Mouse (Mus musculus): ENCODE data around the gene Apba1.

The Apba1 gene

DNA sequence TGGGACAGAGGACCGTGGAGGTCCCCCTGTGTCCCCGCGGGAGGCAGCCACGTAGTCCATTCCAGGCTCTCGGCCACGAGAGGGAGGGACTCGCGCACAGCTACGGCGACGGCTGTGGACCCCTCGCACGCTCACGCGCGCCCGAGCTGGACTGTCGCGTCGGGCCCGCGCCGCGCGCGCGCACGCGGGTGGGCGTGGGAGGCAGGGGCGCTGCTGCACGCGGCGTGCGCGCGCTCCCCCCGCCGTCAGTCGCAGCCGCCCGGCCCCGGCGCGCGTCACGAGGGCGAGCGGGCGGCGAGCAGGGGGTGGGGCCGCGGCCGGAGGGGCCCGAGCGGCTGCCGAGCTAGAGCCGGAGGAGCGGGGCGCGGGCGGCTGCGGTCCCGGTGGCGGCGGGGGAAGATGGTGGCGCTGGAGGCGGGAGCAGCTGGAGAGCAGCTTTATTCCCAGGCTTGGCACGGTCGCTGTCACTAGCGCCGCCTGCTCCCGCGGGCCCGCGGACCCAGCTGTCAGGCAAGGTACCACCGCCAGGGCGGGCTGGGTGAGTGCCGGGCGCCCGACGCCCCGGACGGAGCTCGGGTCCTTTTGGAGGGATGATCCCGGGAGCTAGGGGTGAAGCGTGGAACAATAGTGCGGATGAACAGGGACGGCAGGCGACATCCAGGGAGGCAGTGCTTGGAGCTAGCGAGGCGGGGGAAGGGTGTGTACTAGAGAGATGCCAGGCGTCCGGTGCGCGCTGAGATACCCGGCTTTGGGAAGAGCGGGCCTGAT lies at the start of gene Apba1:
Gene Apba1, plus strand, starts transcription at position 334 of the 768 bp plus-strand sequence.
- DNase-seq (ENCODE audit: low read depth, low spot score), result peak; percentile 27

DNA sequence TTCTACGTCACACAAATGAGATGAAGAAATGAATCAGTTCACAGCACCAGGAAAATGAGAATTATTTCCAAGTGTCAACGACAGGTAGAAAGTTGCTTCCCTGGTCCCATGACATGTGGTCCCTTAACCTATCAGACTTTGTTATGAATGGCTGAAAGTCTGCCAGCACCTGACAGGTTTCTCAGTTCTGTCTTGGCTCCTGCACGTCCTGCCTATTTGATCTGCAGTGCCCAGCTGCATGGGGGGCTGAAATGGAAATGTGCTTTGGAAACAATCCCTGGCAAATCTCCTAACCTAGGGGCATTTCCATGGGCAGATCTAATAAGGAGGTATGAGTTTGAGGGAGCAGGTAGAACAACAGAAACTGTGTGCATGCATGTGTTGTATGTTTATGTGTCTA lies 12.2 kb upstream of the Apba1 start:
- no peak for DNase-seq (ENCODE audit: low read depth, low spot score)

DNA sequence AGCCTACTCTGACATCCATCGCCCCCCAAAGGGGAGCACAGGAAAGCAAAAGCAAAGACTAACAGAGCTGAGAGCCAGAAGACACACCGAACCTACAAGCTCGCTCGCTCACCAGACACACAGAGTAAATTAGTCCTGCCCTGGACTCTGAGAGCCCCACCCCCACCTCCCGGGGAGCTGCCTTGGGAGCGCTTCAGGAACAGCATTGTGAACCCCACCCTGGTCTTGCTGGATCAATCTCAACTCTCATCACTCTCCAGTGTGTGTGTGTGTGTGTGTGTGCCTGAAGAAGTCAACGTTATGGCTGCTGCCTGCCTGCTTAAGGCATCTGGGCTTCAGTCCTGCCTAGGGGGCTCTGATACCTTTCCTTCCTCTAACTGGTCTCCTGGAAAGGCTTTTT lies 1.7 kb upstream of the Apba1 start:
- DNase-seq (ENCODE audit: low read depth, low spot score), result no peak

DNA sequence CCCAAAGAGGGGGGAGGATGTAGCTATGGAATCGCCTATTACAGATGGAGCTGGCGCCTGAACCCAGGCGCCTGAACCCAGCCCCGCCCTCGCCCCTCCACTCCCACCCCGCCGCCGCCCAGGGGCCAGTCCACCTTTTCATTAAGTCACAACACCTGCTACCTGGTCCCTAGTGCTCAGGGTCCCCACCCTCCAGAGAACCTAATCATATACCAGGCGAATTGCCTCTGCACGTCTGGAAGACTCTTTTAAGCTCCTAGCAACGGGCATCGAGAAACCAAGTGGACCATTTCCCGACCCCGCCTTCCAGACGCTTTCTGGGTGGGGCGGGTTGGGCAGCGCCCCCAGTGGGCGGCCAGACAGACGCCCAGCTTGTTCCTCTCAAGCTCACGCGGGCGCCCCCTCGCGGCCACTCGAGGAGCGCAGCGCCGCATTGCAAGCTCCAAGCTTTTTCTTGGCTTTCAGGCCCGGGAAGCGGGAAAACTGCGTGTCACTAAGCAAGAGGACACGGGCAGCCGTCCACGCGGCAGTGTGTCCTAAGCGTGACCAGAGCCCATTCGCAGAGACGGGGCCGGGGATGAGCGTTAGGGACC lies 630 bp upstream of the Apba1 start:
- peak; percentile 94 for DNase-seq (ENCODE audit: low read depth, low spot score)

DNA sequence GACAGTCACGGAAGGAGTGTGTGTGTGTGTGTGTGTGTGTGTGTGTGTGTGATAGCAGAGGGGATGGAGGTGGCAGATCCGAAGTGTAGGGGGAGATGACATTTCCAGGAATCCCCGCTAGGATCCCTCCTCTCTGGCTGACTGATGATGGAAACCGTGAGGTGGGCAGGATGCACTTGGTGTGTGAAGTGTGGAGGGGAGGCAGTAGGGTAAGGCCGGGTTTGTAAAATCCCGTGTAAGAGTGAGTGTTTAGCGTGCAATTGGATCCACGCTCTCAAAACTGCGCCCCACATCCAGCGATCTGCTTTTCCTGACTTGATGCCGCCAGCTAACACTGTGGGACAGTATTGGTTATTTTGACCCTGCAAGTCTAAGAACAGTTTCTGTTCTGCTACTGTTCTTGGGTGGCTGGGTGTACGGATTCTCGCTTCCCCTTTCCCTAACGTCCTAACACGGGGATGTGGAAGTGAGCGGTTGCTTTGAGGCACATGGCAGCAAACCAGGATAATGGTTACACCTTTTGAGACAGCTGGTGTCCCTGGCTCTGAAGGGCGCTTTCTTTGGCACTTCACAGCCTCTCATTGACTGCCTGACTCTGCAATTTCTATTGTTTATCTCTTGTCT lies 747 bp downstream of the Apba1 start:
- no peak for DNase-seq (ENCODE audit: low read depth, low spot score)

DNA sequence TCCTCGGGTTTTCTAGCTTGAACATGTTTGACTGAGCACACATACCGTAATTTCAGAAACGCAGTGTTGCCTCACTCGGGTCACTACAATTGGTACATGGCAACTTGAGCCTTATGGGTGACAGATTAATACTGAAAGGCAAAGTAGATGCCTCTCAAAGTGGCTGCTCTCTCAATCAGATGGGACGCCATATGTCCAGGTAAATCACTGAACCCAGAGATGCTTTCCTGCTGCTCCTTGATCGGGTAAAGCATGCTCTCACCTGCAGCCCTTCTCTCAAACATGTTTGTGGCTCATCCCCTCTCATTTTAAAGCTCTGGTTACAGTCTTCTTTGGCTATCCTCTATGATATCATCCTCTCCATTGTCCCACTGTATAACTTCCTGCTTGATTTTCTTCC lies 4.7 kb downstream of the Apba1 start:
- DNase-seq (ENCODE audit: low read depth, low spot score), result no peak

DNA sequence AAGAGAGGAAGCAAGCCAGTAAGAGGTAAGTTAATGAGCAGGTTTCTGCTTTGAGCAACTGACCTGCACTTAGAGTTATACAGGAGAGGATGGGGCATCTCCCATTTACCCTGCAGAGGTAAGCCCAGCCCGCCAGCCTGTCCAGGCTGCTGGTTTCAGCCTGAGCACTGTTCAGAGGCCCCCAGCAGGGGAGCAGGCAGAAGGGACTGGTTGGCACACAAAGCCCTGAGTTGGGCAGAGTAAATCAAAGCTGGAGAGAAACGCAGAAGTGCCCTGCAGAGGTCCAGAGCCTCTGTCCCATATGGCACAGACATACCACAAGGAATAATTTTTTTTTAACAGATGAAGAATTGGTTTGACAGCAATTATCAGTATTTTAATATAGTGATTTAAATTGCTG lies 5.4 kb downstream of the Apba1 start:
- no peak for DNase-seq (ENCODE audit: low read depth, low spot score)

DNA sequence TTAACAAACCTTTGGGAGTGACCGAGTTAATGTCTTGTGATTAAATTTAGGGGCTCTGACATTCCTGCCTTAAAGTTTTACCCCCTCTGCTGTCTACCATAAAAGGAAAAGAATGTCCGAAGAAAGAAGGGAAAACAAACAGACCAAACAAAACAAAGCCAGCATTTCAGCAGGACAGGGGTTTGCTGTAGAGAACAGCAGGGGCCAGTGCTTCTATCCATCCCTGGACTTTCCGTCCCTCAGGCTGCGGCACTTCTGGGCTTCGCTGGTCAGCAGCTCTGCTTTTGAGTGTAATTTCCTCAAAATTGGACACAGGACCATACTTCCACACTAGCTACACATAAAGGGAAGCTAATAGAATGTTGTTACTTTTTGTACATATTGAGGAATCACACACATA lies 10.2 kb downstream of the Apba1 start:
- DNase-seq (ENCODE audit: low read depth, low spot score), result no peak

DNA sequence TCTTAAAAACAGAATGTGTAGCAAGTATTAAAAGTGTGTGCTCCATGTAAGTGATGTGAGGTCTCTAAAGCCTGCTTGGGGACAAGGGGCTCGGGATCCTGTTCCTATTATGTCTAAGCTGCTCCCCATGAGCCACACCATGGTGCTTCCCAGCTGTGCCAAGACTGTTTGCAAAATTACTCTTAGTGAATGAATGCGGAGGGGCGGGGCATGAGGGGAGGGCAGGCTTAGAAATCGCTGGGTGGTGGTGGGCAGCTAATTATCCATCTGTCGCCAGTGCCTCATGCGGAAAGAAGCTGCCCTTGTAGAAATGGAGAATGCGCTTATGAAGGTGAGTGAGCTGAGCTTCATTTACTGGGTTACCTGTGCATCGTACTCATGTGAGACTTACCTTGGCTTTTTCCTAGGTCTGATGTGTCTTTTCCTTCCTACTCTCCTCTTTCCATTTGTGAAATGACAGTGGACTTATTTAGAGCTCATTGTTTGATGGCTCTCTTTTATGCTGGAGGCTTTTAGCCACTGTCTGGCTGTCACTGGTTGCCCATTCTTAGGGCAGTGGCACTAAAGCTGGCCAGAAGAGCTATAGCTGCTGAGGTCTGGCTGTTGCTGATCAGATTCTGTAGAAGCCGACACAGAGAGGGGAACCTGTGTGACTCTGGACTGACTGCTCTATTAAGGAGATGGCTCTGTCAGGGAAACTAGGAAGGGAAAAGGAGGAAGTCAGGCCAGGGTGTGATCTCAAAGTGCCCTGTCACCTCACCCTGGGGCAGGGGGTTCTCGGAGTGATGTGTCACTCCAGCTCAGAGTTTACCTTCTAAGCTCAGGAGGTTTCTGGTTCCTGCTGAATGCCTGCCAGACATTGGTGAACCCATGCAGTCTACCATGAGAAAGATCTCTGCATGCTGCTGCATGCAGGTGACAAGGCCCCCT lies 12.1 kb downstream of the Apba1 start:
- DNase-seq (ENCODE audit: low read depth, low spot score), result no peak

DNA sequence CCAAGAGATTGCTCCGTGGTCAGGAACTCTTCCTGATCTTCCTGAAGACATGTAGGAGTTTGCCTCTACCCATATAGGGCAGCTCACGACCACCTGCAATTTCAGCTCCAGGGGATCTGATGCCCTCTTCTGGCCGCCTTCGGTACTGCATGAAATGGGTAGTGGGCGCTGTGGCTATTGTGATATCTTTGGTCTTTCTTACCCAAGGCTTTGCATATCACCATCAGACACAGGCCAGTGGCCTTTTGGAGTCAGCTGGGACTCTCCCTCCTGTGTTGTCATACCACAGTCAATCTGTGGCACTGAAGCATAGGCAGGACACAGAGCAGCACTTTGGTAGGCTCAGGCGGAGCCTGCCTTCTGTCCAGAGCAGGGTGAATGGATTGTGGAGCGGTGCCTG lies 13.3 kb downstream of the Apba1 start:
- DNase-seq (ENCODE audit: low read depth, low spot score), result no peak

DNA sequence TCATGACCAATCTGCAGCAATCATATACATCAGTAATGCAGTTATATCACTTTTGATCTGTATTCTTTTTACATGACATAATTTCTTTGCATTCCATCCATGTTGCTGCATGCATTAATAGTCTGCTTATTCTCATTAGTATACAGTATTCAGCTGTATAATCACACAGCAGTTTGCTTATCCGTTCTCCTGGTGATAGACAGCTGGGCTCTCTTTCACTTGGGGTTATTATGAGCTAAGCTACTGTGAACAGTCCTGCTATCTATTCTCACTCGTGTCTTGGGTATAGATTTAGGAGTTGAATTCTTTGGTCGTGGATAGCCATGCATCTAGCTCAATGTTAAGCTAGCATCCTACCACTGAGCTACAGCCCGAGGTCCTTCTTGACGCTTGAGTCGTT lies 16.7 kb downstream of the Apba1 start:
- no peak for DNase-seq (ENCODE audit: low read depth, low spot score)

DNA sequence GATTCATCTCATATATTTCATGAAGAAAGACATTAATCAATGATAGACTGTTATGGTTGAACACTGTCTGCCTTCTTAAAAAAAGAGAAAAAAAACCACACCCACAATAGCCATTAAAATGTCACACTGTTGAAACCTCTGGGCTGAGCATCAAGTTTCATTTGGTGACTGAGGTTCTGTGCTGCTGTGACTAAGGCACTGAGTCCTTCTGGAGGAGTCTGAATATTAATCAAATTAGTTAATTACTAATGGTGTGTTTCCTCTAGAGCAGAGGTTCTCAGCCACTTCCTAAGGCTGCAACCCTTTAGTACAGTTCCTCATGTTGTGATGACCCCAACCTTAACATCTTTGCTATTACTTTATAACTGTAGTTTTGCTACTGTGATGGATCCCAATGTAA lies 20.4 kb downstream of the Apba1 start:
- DNase-seq (ENCODE audit: low read depth, low spot score), result no peak

DNA sequence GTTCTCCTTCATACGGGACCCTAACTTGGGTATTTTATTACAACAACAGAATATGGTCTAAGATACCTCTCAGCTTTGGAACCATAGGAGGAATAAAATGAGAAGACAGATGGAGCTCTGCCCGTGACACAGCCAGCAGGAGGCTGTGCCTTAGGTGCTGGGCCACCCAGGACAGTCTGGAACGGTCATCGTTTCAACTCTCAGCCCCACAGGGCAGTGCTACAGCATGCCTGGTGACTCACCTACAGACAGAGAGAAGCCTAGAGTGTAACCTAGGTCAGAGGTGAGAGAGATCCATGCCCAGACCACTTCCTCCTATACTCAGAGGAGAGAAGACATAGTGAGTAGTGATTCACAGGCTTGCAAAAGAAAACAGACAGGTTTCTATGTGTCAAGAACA lies 21.4 kb downstream of the Apba1 start:
- no peak for DNase-seq (ENCODE audit: low read depth, low spot score)

DNA sequence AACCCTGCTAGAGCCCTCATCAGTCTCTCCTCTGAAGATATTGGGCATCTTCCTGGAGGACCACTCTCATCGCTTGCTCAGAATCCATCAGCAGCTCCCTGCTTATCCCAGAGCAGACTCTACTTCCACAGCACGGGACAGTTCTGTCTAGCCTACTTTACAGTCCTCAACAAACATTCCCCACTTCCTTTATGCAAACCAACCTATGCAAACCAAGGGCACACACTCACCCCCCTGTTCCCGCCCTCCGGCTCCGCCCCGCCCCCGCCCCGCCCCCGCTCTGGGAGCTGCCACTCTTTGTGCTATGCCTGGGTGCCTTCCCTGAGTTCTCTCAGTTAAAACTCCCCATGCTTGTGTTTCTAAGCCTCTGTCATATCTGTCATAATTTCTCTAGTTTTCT lies 23.3 kb downstream of the Apba1 start:
- no peak for DNase-seq (ENCODE audit: low read depth, low spot score)

DNA sequence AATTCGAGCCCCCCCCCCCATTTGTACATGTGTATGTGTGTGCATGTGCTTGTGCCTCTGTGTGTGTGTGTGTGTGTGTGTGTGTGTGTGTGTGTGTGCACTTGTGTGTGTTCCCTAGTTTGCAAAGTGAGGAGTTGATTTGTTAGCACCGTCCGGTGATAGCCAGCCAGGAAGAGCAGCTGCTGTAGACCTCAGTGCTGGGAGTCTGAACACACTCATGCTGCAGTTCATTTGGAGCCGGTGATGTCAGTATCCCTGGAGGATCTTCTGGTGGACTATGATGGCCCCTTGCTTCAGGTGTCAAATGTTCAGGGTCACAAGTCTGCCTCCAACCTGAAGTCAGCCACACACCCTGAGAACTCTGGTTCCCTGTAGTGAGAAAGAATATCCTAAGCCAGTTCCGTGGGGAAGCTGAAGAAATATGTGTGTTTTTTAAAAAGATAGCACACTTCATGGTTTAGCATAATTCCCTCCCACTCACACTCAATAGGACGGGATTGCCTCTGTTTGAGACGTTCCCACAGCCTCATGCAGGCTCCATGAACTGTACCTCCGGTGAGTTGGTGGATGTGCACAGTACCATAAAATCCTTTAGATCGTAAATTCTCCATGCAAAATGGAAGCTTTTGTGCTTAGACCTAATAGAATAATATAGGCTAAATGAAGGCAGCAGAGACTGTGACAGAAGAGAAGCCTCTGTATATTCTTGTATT lies 29.9 kb downstream of the Apba1 start:
- no peak for DNase-seq (ENCODE audit: low read depth, low spot score)

DNA sequence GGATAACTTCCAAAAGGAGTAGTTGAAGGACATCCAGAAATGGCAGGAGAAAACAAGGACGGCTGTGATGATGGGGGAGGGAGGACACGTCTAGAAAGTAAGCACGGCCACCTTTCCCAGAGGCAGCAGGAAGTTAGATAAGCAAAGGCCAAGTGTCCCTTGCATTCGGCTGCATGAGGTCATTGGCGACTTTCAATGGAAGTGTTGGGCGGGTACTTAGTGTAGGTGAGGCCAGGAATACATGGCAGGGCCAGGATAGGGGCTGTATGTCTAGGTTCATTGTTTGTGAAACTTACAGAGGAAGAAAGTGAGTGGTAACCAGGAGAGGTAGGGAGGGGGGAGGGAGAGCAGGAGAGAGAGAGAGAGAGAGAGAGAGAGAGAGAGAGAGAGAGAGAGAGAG lies 33.0 kb downstream of the Apba1 start:
- DNase-seq (ENCODE audit: low read depth, low spot score), result no peak

DNA sequence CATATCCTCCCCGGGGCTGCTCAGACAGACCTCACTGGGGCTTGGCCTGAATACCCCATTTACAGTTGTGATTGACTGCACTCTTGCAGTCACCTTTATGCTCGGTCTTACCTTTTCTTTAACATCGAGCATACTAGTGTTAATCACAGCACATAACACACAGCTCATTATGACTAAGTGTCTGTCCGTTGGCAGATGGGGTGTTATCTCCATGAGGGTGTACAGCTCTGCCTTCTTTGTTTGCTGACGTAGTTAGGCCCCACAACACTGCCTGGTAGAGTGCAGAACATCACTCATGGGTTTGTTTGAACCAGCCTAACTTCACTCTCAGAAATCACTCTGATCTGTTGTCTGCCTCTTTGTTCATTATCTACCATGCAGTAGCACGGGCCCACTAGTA lies 33.9 kb downstream of the Apba1 start:
- no peak for DNase-seq (ENCODE audit: low read depth, low spot score)

DNA sequence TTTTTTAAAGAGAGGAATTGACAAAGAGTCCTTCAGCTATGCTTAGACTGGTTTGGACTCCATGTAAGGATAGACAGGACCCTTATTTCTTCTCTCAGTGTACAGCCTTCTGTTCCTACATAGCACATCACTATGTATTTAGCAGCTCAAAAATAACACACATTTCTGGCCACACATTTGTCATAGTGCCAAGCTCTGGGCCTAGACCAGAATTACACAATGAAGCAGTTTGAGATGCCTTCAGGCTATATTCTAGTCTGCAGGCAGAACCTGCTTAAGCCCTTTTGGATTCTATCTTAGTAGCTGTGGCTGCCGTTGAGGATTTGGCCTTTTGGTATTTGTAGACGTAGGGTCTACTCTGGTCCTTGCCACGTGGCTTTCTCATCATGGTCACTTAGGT lies 35.8 kb downstream of the Apba1 start:
- no peak for DNase-seq (ENCODE audit: low read depth, low spot score)

DNA sequence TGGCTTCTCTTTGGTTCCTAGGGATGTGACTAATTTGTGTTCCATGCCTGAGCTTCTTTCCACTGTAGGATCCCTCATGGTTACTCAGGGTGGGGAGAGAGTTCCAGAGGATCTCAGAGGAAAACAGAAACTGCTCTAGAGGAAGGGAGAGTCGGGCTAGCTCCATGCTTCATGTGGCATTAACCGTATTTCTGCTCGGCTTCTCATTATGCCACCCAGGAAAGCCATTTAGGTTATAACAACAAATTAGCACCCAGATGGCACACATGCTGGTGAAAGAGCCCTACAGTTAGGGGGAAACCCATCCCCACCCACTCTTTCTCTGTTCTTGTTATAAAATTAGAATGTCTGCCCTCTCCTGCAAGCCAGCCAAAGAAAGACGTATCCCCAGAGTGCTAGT lies 36.5 kb downstream of the Apba1 start:
- no peak for DNase-seq (ENCODE audit: low read depth, low spot score)

DNA sequence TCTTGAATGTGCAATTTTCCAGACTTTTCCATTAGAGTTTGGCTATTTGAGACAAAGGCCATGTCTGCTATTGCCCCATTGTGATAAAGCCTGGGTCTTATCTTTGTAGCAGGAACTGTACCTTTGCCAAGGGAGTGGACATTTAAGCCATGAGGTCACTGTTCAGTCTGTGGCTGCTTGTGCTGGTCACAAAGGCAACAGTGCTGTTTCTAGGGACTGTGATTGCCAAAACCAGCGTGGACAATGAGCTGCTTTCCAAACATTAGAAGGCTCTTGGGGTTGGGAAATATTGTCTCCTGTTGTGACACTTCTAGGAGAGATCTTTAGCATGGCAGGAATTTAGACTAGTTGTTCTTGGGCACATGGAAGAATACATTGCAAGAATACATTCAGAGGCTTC lies 42.5 kb downstream of the Apba1 start:
- DNase-seq (ENCODE audit: low read depth, low spot score), result no peak

DNA sequence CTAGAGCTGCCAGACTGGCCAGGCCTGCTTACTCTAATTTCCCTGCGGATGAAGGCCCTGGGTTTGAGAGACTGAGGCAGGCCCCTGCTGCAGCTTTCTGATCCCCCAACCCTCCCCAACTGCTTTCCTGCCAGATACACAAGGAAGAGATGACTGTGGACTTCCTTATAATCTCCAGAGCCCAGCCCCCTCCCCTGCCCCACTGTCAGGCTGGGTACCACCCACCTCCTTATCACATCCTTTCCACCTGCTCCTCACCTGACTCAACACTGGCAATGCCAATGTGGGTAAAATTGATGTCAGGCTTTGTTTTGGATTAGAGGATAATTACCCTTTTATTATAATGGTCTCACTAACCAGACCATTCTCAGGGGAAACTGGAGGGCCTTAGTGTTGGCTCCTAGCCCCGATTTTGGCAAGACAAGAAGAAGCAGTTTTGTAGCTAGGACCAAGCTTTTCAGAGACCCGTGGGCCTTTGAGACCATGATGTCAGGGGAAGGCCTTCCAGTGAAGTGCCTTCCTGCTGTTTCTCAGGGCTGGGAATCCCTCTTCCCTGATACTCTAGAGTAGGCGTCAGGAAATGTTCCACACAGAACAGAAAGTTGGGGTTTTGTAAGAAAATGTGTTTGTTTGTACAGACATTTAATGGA lies 44.7 kb downstream of the Apba1 start:
- DNase-seq (ENCODE audit: low read depth, low spot score), result no peak
